Mouse (Mus musculus) cortical plate, adult 2 months (tissue): ENCODE measurements around the gene Mea1.

ENCODE experiments used
- CTCF ChIP-seq: fragments of 200-500 bp; IDR thresholded peaks from 2 replicates; pipeline ENCODE4 v1.5.1; 2011; ENCODE audit warnings: mild to moderate bottlenecking, control low read depth, low read length; ENCODE audit not compliant: insufficient read depth; ENCODE audit errors: extremely low read depth
- POLR2A ChIP-seq: fragments of 200-500 bp; IDR thresholded peaks from 2 replicates; pipeline ENCODE4 v1.6.1; 2011; ENCODE audit warnings: mild to moderate bottlenecking, low read length, control low read depth; ENCODE audit not compliant: insufficient read depth; ENCODE audit errors: extremely low read depth

DNA sequence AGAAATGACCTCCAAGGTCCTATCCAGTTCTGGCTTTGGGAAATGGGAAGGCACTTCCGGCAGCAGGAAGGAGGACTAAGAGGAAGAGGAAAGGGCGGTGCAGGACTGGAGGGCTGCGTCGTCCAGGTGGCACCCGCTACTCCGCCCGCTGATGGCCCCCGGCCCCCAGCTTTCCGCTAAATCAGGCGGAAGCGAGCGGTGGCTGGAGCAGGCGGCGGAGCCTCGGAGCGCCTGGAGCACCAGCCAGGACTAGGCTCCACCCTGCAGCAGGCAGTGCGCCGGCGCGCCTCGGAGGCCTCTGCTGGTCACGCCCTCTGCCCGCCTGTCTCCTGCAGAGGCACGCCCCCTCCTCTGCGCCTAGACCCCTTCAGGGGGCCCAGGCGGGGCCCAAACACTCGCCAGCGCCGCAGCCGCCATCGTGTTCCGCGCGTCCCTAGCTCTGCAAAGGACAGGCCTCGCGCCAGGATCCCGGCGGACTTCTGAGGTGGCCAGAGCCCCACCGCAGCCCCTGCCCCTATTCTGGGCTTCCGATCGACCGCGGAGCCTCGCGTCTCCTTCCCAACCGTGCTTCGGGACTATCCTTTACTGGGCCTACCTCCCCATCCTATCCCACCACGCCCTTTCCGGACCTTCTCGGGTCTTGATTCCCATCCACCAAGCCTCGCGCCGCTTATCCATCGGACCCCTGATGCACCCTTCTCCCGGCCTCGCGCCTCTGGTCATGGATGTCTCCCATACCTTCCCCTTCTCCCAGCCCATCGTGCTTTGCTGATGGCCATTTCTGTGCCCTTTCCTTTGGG, 28.2 kb upstream of the Mea1 start, which contains the start of gene Cul7:
- TF ChIP-seq POLR2A (peak; percentile 72; the same call in 1 of the 2 replicates), CTCF (no peak)
